Mouse (Mus musculus): ENCODE measurements at regions not wholly inside any gene's neighbourhood (a gene's known extent, or its start where the extent isn't known, plus 50 kb on each side); places are given as distances from the start of the nearest gene placed in this dataset.

DNA sequence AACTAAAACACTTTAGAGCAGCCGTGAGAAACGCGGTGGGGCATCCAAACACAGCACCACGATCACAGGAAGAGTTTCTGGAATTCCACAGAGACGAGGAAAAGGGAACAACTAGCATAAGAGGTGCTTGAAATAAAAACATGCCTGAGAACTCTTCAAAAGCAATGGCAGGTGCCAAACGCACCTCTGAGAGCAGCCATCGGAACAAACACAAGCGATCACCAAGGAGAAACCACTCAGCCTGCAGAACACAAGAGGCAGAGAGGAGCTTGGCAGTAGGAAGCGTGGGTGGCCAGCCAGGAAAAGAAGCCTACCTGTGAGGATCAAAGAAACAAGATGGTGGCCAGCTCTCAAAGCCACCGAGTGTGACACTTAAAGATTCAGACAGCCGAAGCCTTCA, 190.2 kb upstream of the Fam19a5 start:
- DNase-seq (ENCODE audit: low spot score in 2 of 2), result no peak

DNA sequence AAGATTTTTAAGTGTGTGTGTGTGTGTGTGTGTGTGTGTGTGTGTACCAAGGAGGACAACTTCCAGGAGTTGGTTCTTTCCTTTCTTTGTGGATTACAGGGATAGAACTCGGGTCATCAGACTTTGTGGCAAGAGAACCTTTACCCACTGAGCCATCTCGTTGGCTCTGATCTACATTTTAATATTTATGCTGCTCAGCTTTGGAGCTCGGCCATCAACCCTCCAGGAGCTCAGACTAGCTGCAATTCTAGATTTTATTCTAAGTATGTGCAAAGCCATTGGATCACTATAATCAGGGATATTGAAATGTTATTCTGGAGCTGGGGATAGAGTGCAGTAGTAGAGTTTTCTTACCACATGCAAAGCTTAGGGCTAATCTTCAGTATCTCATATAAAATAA, 183.6 kb upstream of the Fam19a5 start:
- no peak for DNase-seq (ENCODE audit: low spot score in 2 of 2)

DNA sequence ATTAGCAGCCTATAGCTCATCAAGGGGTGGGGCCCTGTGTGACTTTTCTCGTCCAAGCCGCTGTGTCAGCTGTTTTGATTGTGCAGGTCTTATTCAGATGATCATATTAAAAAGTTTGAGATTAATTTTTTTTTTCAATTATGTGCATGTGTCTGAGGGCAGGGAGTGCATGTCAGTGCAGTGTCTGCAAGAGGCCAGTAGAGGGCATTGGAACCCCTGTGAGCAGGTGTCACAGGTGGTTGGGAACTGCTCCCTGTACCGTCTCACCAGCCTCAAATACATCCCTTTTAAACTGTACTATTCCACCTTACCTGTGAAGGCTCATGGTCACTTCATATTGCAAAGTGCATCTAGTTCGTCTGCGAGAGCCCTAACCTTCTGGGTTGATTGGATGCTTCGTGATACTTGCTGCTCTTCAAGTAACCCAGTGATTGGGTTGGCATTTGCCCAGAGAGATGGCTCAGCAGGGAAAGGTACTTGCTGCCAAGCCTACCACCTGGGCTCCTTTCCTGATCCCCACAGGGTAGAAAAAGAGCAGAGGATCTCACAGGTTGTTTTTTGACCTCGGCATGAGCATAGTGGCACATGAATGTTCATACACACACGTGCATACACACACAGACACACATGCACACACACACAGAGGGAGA, 178.3 kb upstream of the Fam19a5 start:
- DNase-seq (ENCODE audit: low spot score in 2 of 2), result no peak

DNA sequence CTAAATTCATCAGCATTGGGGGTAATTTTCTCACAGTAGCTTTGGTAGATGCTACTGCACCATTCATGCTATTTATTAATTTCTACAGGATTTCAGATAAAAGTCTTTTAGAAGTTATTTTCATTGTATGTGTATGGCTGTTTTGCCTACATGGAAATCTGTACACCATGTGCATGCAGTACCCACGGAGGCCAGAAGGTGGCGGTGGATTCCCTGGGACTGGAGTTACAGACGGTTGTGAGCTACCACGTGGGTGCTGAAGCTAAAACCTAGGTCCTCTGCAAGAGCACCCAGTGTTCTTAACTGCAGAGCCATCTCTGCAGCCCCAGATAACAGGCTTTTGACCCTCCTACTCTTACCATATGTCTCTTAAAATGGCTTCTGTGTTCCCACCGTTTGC, 176.7 kb upstream of the Fam19a5 start:
- no peak for DNase-seq (ENCODE audit: low spot score in 2 of 2)

DNA sequence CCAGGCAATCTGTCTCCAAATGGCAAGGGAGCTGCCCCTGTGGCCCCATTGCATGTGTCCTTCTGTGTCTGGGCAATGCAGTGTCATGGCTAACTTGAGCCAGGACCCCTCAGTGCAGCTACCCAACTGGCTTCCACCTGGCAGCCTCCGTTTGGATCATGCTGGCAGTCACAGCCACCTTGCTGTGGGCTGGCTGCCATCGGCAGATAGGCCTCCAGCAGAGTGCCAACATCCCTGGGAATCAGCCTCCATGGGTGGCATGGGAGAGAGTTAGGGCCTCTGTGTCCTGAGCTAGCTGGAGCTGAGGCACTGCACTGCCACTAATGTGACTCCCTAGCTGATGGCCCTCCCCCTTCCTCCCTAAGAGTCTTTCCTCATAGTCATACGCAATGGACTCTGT, 174.7 kb upstream of the Fam19a5 start:
- no peak for DNase-seq (ENCODE audit: low spot score in 2 of 2)

DNA sequence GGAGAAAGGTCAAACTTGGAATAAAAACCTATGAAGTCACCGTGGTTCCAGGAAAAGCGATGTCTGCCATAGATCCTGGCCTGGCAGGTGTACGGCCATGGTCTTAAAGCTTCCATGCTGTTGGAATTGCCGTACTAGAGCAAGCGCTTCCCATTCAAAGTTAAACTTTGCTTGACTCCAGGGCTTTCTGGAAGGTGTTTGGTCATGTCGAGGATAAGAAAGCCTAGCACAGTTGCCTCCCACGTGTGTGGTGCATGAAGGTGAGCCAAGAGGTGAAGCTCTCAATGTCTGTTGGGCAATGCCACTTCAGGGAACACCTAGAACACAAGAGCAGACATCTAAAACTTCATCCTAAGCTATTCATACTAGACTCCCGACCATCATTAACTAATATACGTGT, 174.3 kb upstream of the Fam19a5 start:
- DNase-seq (ENCODE audit: low spot score in 2 of 2), result no peak

DNA sequence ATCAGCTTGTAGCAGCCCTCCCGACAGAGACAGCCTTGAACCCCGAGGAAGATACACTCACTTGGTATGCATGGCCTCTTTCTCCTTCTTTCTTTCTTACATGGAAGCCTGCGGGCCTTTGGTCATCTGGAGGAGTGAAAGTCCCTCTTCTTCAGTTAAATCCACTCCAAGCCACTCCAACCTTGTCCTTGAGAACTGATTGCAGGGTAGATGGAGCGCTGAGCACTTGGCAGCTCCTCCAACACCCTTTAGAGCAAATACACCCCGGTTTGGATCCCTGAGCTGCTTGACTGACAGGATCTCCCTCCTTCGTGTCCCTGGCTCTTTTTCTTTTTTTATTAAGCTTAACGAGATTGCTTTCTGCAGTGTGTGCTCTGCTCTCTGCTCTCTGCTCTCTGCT, 173.3 kb upstream of the Fam19a5 start:
- DNase-seq (ENCODE audit: low spot score in 2 of 2), result no peak

DNA sequence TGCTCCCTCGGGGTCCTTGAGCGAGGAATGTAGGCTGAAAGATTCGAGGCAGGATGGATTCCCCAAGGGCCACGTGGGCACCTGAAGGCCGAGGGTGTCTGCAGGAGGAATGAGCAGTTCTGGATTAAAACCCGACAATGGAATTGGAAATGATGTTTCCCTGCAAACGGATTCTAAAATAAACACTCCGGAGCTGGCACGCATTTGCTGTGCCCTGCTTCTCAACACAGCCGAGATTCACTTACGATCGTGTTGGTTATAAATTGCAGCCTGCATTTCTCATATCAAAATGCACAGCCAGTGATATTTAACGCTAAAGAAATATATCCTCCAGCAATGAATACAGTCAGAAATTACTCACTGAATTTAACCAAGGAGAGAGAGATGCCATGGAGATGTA, 169.4 kb upstream of the Fam19a5 start:
- peak in 1 of 2 experiments; percentile 41 for DNase-seq (ENCODE audit: low spot score in 2 of 2)

DNA sequence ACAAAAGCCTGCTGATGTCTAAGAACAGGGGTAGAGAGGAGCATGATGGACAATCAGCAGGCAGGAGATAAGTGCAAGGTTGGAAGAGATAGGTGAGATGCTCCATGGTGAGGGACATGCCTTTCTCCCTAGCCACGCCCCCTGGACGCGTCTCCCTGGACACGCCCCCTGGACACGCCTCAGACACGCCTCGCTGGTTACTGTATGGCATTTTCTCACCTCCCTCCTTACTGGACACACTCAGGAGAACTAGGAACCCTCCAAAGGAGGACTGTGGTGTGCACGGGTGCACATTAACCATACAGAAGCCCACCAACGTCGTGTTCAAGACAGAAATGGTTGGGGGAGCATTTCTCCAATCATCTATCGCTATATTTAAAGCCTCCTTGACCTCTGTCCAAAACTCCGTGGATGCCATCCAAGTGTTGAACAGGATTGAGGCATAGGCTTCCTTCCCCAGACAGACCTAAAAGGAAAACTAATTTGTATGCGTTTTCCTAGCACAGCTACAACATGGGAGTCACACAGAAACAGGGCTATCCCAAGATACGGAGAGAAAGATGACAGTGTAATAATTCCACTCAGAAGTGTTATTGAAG, 168.4 kb upstream of the Fam19a5 start:
- DNase-seq (ENCODE audit: low spot score in 2 of 2), result no peak

DNA sequence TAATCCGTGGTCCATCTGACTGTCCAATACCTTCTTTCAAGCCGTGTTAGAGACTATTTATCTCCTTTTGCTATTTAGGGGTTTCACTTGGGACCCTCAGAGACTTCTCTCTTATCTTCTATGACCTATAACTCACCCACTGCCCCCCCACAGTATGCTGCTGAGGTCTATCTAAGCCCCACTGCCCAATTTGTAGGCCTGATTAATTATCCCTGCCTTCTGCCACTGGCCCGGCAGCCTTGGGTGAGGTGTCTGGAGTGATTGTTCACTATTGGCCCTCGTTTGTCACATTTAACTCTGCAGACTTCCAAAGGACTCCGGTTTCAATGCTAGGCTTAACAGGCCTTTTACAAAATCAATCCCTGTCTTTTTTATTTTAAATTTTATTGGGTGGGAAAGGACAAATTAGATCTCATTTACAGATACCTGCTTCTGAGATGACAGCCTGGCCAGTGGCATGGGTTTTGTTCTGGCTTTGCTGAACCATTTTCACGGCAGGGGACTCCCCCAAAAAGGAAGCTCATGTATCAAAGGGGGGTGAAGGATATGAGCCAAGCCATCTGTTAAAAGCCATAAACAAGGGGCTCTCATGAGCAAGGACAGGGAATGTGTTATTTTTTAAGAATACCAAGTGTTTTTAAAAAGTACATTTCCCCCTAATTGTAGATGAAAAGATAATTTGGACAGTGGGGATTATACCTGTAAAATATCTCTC, 160.4 kb upstream of the Fam19a5 start:
- DNase-seq (ENCODE audit: low spot score in 2 of 2), result no peak

DNA sequence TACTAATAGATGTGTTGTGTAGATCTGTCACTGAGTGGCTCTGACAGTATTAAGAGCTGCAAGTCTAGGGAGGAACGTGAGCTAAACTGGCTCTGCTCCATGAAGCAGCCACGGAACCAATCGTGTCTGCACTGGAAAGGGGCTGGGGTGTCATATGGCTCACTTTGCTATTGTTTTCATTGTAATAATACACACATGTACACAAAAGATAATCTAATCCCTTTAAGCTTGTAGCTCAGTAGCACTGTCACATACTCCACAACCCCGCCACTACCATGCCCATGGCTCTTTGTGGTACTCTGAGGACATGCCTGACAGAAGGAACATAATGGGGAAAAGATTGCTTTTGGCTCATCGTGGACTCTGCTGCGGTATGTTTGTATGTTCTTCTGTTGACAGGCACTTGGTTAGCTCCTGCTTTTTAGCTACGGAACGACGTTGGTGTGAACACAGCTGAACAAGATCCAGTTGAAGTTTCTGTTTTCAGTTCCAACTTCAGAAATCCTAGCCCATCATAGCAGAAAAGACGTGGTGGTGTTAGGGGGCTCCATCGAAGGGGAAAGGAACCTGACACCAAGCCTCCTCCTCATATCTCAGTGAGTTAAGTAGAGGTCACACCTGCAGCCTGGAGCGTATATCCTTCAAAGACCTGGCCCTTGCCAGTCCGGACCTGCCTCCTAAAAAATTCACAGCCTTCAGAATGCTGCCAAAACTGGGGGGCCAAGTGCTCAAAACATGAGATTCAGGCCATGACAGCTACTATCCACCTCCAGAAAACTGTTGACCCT, 159.6 kb upstream of the Fam19a5 start:
- DNase-seq (ENCODE audit: low spot score in 2 of 2), result no peak

DNA sequence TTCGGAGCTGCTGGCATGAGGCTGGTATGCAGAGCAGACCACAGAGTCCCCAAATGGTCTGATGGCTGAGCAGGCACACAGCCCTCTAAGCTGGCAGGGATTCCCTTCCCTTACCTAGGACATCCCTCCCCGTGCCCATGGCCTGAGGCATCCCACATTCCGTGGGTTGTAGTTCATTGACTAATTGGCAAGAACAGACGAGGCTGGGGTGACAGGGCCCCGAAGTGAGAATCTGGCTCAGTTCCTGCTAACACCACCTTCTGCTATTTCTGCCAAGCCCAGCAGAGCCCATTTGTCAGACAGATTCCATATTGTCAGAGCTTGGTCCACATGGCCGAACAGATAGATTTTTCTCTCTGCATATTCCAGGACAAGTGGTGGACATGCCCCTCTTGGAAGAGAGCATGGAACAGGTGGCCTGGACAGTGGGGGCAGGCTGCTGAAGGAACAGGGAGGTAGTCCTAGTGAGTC, 157.6 kb upstream of the Fam19a5 start:
- no peak for DNase-seq (ENCODE audit: low spot score in 2 of 2)

DNA sequence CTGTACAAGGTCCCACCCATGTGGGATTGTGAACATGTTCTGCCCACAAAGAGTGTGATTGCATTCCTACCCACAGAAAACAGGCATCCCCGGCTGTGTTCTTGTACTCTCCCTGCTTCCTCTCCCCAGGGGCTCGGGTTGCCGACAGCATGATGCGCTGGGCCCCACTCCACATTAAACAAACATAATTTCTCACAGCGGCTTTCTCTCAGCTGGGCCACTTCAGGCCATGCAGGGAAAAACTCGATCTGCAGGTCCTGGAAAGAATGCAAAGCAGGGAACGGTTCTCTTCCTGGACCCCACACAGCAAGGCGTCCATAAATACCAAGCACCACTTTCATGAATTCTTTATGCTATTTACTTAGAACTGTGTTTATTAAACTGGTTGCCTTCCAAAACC, 152.7 kb upstream of the Fam19a5 start:
- DNase-seq (ENCODE audit: low spot score in 2 of 2), result no peak

DNA sequence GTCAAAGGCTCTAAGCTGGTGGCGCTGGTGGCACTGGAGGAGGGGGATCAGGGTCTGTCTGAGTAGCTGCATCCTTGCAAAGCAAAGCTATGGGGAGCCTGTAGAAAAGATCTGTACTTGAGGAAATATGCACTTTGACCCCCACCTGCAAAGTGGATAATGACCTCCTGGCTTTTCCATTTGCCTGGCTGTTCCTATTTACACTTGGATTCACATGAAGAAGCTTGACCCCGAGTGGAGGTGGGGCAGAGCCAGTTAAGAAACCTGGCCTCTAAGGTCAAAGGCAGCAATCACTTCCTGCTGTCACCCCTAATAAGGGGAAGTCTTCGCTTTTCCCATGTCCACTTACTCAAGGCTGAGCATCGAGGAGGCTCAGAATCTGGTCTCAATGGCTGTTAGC, 145.7 kb upstream of the Fam19a5 start:
- DNase-seq (ENCODE audit: low spot score in 2 of 2), result no peak

DNA sequence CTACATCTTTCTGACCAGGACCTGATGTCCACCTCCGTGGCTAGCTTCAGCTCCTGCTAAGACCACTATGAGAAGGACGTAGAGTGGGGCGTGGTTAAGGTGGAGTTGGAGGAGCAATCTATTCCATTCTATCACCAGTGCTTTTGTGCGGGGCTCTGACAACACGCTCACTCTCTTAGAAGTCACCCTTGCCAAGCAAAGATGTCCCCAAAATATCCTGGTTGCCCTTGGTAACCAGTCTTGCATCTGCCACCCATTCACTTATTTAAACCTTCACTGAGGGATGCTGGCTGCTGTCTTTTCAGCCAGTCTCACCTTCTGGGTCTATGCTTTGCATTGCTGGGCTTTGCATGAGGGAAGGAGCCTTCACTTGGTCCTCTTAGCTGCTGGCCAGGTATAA, 138.4 kb upstream of the Fam19a5 start:
- peak; percentile 14 to 49 for DNase-seq (ENCODE audit: low spot score in 2 of 2)

DNA sequence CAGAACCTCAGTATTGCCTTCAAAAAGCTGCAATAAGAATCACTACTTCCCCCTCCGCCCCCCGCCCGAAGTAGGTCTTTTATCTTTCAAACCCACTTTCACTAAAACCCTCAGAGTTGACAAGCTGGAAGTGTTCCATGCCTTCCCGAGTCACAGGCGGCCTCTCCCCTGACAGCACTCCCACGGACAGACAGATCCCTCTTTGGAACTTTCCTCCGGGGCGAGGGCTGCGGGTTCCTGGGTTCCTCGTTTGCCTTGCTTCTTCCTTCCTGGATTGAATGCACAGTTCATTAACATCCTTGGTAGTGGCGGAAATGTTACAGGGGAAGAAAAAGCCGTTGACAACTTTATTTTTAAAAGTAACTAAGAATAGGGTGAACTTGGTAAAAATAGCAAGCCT, 132.1 kb upstream of the Fam19a5 start:
- DNase-seq (ENCODE audit: low spot score in 2 of 2), result no peak

DNA sequence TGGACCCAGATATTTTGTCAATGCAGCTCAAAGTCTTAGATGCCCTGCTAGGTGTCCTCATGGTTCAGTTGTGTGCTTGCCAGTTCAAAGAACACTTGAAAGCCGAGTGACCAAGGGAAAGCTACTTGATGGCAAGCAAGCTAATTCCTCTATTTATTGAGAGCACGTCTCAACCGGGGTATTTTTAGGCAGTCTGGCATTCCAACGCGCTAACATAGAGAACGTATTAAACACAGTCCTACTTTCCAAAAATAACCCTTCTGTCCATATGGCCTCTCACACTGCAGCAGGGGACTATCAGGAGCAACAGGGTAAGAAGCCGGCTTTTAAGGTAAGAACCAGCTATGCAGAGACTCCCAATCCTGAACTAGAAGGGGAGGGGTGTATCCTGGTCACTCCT, 128.1 kb upstream of the Fam19a5 start:
- DNase-seq (ENCODE audit: low spot score in 2 of 2), result no peak

DNA sequence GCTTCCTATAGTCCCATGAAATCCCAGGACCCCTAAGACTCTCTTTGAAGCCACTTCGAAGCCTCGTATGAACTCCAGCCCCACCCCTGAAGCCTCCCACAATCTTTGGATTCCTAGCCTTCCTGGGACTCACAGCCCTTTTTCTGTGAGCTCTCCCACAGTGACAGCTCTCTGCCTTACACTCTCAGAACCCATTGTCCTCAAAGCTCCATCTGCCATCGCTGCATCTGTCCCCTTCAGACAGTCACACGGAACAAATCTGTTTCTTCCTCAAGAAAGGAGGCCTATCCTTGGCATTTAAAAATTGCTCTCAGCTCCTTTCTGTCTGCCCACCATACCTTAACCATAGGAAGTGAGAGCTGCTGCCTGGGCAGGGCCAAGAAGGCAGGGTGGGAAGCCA, 122.4 kb upstream of the Fam19a5 start:
- peak; percentile 62 to 81 for DNase-seq (ENCODE audit: low spot score in 2 of 2)

DNA sequence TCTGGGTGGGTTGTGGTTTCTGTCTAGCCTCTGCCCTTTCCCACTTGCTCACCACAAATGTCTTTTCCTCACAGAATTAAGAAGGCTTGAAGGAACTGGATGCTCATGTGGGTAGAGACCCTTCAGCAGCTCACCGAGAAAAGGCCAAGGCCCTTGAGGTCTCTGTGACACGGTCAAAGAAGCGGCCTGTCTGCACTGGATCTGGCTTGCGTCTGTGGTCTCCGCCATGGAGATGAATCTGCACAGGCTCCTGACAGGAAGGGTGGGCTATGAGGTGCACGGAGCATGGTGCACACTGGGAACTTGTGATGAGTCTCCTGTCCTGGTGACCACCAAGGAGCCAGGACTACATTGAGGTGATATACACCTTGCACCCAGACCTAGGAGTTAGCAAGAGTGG, 110.8 kb upstream of the Fam19a5 start:
- no peak for DNase-seq (ENCODE audit: low spot score in 2 of 2)

DNA sequence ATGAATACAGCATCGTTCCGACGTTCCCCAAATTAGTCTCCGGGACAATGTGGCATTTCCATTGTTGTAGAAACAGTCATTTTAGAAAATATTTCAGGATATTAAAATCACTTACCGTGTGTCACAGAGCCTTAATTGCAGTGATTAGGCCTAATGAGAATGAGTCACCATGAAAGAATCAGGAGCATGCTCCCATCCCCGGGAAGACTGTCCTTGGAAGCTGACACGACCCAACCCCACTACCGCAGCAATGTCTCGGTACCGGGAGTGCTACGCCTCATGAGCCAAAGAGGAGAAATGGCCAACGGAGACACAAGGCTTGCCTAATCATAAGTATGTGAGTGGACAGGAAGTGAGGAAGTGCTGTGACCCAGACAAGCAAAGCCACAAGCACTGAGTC, 110.2 kb upstream of the Fam19a5 start:
- no peak for DNase-seq (ENCODE audit: low spot score in 2 of 2)

DNA sequence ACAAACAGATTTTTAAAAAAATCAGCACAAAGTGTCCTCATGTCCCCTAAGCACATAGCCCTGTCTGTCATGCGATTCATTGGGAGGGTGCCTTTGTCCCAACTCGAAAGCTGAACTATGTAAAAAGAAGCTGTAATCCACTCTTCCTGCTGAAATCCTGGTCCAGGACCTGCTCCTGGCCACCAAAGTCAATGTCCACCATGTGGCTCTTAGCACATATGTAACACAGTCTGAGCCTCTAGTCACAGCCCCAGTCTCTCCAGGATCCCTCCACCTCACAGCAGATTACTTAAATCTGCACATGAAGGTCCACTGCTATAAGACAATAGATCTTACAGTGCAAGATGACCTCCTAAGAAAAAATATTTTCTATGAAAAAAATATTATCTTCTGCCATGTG, 108.5 kb upstream of the Fam19a5 start:
- no peak for DNase-seq (ENCODE audit: low spot score in 2 of 2)

DNA sequence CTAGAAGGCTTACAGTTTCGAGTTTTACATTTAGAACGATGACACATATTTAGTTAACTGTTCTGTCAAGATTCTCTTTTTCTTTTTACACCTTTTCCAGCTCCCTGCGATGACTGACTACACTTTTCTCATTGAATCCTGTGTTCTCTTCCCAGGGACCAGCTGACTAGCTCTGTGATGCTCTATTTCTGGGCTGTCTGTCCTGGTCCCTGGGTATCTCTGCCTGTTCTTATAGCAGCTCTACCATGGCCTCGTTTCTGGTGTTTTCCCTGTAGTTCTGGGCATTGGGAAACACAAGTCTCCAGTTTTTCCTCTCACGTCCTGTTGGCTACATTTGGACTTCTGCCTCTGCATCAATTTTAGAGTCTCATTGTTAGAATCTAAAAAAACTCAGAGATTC, 106.5 kb upstream of the Fam19a5 start:
- no peak for DNase-seq (ENCODE audit: low spot score in 2 of 2)

Data from layer of hippocampus, adult 18-20 months (tissue).